Mouse (Mus musculus) hindbrain, embryonic 15.5 days (tissue): ENCODE results near the gene Zdhhc23. TPM values are rescaled to one million over a fixed set of nuclear protein-coding genes. Genes with fewer than 3 reads are reported as not detected.

ENCODE experiments used
- ATAC-seq: fragments of 200-750 bp; cut with Nextera tagmentation; 2 replicates; pipeline ENCODE4 v1.8.0; 2017; ENCODE audit warnings: low read depth, moderate number of reproducible peaks, moderate TSS enrichment; ENCODE audit not compliant: low FRiP score
- H3K27ac ChIP-seq: fragments of 300-500 bp; sonication (generic); replicated peaks from 2 replicates; pipeline ENCODE4 v1.5.1; 2015; ENCODE audit warnings: mild to moderate bottlenecking, inconsistent platforms
- H3K27me3 ChIP-seq: fragments of 300-500 bp; sonication (generic); 2 replicates; pipeline ENCODE4 v1.6.1; 2015; ENCODE audit warnings: control low read depth, inconsistent platforms
- H3K36me3 ChIP-seq: fragments of 300-500 bp; sonication (generic); 2 replicates; pipeline ENCODE4 v1.6.1; 2015; ENCODE audit warnings: control low read depth, inconsistent platforms
- H3K4me1 ChIP-seq: fragments of 300-500 bp; sonication (generic); replicated peaks from 2 replicates; pipeline ENCODE4 v1.6.1; 2015; ENCODE audit warnings: control low read depth, inconsistent platforms
- H3K4me2 ChIP-seq: fragments of 300-500 bp; sonication (generic); 2 replicates; pipeline ENCODE4 v1.6.1; 2015; ENCODE audit warnings: moderate library complexity, mild to moderate bottlenecking, inconsistent platforms
- H3K4me3 ChIP-seq: fragments of 300-500 bp; sonication (generic); 2 replicates; pipeline ENCODE4 v1.5.1; 2015; ENCODE audit warnings: mild to moderate bottlenecking, inconsistent platforms
- H3K9ac ChIP-seq: fragments of 300-500 bp; sonication (generic); 2 replicates; pipeline ENCODE4 v1.6.1; 2015; ENCODE audit warnings: inconsistent platforms
- H3K9me3 ChIP-seq: fragments of 300-500 bp; sonication (generic); 2 replicates; pipeline ENCODE4 v1.6.1; 2016; ENCODE audit warnings: control low read depth, inconsistent platforms
- WGBS: fragments of 180-500 bp; shearing (Covaris S2); methylation state at CpG from one replicate; pipeline ENCODE4 v1.1.7; 2015; 5-methylcytosine and 5-hydroxymethylcytosine counted together
- polyA plus RNA-seq: library from polyadenylated mRNA; unstranded; fragments of >200 nt; fragmentation: Nextera tagmentation; extraction: Ambion mirVana; gene quantifications from 2 replicates; pipeline ENCODE4 v1.2.1, GENCODE M21; 2015

The Zdhhc23 gene
- polyA plus RNA-seq, 1 experiment from 2014 or later: 3.6 TPM

- no peaks in the 10 kb centered on the region for H3K27me3 ChIP-seq
- no peak overlapping the region for H3K9ac ChIP-seq
- no peaks in the 10 kb centered on the region for H3K36me3 ChIP-seq
- H3K4me1 ChIP-seq: no peaks in the 10 kb centered on the region
- H3K27ac ChIP-seq: no peak overlapping the region
- 80% methylated on average over 8 of the region's 8 CpGs for WGBS
- H3K4me2 ChIP-seq: no peak overlapping the region
- no peaks in the 10 kb centered on the region for H3K9me3 ChIP-seq
- H3K4me3 ChIP-seq: no peak overlapping the region
- no peak for ATAC-seq
These were observed 19.5 kb upstream of the Zdhhc23 start for GRCm38 (mm10) chr16:43999111-43999510.

GRCm38 (mm10) chr16:43994623-43995022, 15.0 kb upstream of the Zdhhc23 start:
- H3K4me3 ChIP-seq: no peak overlapping the region
- H3K9me3 ChIP-seq: no peaks in the 10 kb centered on the region
- ATAC-seq: no peak
- H3K4me2 ChIP-seq: no peak overlapping the region
- H3K27ac ChIP-seq: no peak overlapping the region
- 88% methylated on average over 3 of the region's 3 CpGs for WGBS
- no peaks in the 10 kb centered on the region for H3K27me3 ChIP-seq
- no peaks in the 10 kb centered on the region for H3K36me3 ChIP-seq
- no peaks in the 10 kb centered on the region for H3K4me1 ChIP-seq
- H3K9ac ChIP-seq: no peak overlapping the region

GRCm38 (mm10) chr16:43986299-43986698, 6.7 kb upstream of the Zdhhc23 start:
- no peaks in the 10 kb centered on the region for H3K4me1 ChIP-seq
- ATAC-seq: no peak
- no peaks in the 10 kb centered on the region for H3K9me3 ChIP-seq
- H3K27me3 ChIP-seq: no peaks in the 10 kb centered on the region
- H3K9ac ChIP-seq: no peak overlapping the region
- WGBS: 91% methylated on average over 4 of the region's 4 CpGs
- H3K4me3 ChIP-seq: no peak overlapping the region
- no peak overlapping the region for H3K4me2 ChIP-seq
- H3K27ac ChIP-seq: no peak overlapping the region
- H3K36me3 ChIP-seq: no peaks in the 10 kb centered on the region

- ATAC-seq: no peak
- H3K27ac ChIP-seq: no peak overlapping the region
- WGBS: 30% methylated on average over 9 of the region's 9 CpGs
These were observed 569 bp upstream of the Zdhhc23 start for GRCm38 (mm10) chr16:43980110-43980609.

GRCm38 (mm10) chr16:43979010-43979327, 622 bp downstream of the Zdhhc23 start:
- Histone ChIP-seq H3K9ac (peak overlapping the region; percentile 66), H3K4me2 (peak overlapping the region; percentile 98), H3K36me3 (no peaks in the 10 kb centered on the region), H3K4me1 (peaks cover 4% of the 10 kb centered on the region; the same call in 1 of the 2 replicates), H3K27me3 (peaks cover 6% of the 10 kb centered on the region; the same call in 1 of the 2 replicates), H3K27ac (no peak overlapping the region), H3K9me3 (no peaks in the 10 kb centered on the region), H3K4me3 (peak overlapping the region; percentile 90)
- ATAC-seq: no peak; the same call in 1 of the 2 replicates
- WGBS: 16% methylated on average over 7 of the region's 7 CpGs

More at GRCm38 (mm10) chr16:43980110-43980609, 569 bp upstream of the Zdhhc23 start:
- H3K36me3 ChIP-seq: no peaks in the 10 kb centered on the region
- peak overlapping the region; percentile 66 for H3K9ac ChIP-seq
- no peaks in the 10 kb centered on the region for H3K9me3 ChIP-seq
- H3K27me3 ChIP-seq: peaks cover 6% of the 10 kb centered on the region; the same call in 1 of the 2 replicates
- H3K4me1 ChIP-seq: peaks cover 4% of the 10 kb centered on the region; the same call in 1 of the 2 replicates
- peak overlapping the region; percentile 90 for H3K4me3 ChIP-seq
- H3K4me2 ChIP-seq: peak overlapping the region; percentile 98

- Histone ChIP-seq H3K27me3 (no peaks in the 10 kb centered on the region), H3K36me3 (peaks cover 4% of the 10 kb centered on the region), H3K4me3 (no peak overlapping the region), H3K9me3 (no peaks in the 10 kb centered on the region), H3K27ac (no peak overlapping the region), H3K4me2 (no peak overlapping the region), H3K9ac (no peak overlapping the region), H3K4me1 (no peaks in the 10 kb centered on the region)
- no peak for ATAC-seq
- 78% methylated on average over 22 of the region's 22 CpGs for WGBS
These were observed 5.9 kb downstream of the Zdhhc23 start for GRCm38 (mm10) chr16:43973606-43974220.

- H3K36me3 ChIP-seq: peaks cover 10% of the 10 kb centered on the region
- no peaks in the 10 kb centered on the region for H3K4me1 ChIP-seq
- no peak overlapping the region for H3K4me2 ChIP-seq
- no peak overlapping the region for H3K27ac ChIP-seq
- 97% methylated on average over 11 of the region's 11 CpGs for WGBS
- H3K27me3 ChIP-seq: no peaks in the 10 kb centered on the region
- ATAC-seq: no peak
- H3K4me3 ChIP-seq: no peak overlapping the region
- no peak overlapping the region for H3K9ac ChIP-seq
- no peaks in the 10 kb centered on the region for H3K9me3 ChIP-seq
These were observed 6.4 kb downstream of the Zdhhc23 start for GRCm38 (mm10) chr16:43973147-43973546.

- no peaks in the 10 kb centered on the region for H3K9me3 ChIP-seq
- ATAC-seq: no peak
- 91% methylated on average over 2 of the region's 2 CpGs for WGBS
These were observed 7.2 kb downstream of the Zdhhc23 start for GRCm38 (mm10) chr16:43972391-43972790.

GRCm38 (mm10) chr16:43971741-43972140, 7.8 kb downstream of the Zdhhc23 start:
- 96% methylated on average over 9 of the region's 9 CpGs for WGBS
- Histone ChIP-seq H3K9me3 (no peaks in the 10 kb centered on the region), H3K36me3 (peaks cover 10% of the 10 kb centered on the region), H3K27me3 (no peaks in the 10 kb centered on the region), H3K4me2 (no peak overlapping the region), H3K4me1 (no peaks in the 10 kb centered on the region), H3K4me3 (no peak overlapping the region), H3K27ac (no peak overlapping the region), H3K9ac (no peak overlapping the region)
- ATAC-seq: no peak

More at GRCm38 (mm10) chr16:43972391-43972790, 7.2 kb downstream of the Zdhhc23 start:
- H3K27me3 ChIP-seq: no peaks in the 10 kb centered on the region
- no peak overlapping the region for H3K9ac ChIP-seq
- H3K4me1 ChIP-seq: no peaks in the 10 kb centered on the region
- peaks cover 10% of the 10 kb centered on the region for H3K36me3 ChIP-seq
- no peak overlapping the region for H3K27ac ChIP-seq
- H3K4me2 ChIP-seq: no peak overlapping the region
- no peak overlapping the region for H3K4me3 ChIP-seq

GRCm38 (mm10) chr16:43971189-43971588, 8.4 kb downstream of the Zdhhc23 start:
- Histone ChIP-seq H3K27ac (no peak overlapping the region), H3K9me3 (no peaks in the 10 kb centered on the region), H3K4me2 (no peak overlapping the region), H3K36me3 (peaks cover 10% of the 10 kb centered on the region), H3K4me3 (no peak overlapping the region), H3K9ac (no peak overlapping the region), H3K4me1 (0 out of 2 replicates have a peak, but pooled peaks cover 2% of the 10 kb centered on the region), H3K27me3 (no peaks in the 10 kb centered on the region)
- no peak for ATAC-seq
- 94% methylated on average over 11 of the region's 11 CpGs for WGBS

- ATAC-seq: no peak
- Histone ChIP-seq H3K9me3 (no peaks in the 10 kb centered on the region), H3K27me3 (no peaks in the 10 kb centered on the region), H3K4me3 (no peak overlapping the region), H3K27ac (no peak overlapping the region), H3K4me2 (no peak overlapping the region), H3K9ac (no peak overlapping the region), H3K4me1 (0 out of 2 replicates have a peak, but pooled peaks cover 4% of the 10 kb centered on the region), H3K36me3 (peaks cover 10% of the 10 kb centered on the region)
- 91% methylated on average over 3 of the region's 3 CpGs for WGBS
These were observed 9.2 kb downstream of the Zdhhc23 start for GRCm38 (mm10) chr16:43970426-43970825.

GRCm38 (mm10) chr16:43965781-43966389, 13.7 kb downstream of the Zdhhc23 start:
- Histone ChIP-seq H3K27ac (peak overlapping the region; percentile 45; the same call in 1 of the 2 replicates), H3K27me3 (no peaks in the 10 kb centered on the region), H3K4me3 (no peak overlapping the region), H3K9me3 (no peaks in the 10 kb centered on the region), H3K36me3 (peaks cover 10% of the 10 kb centered on the region), H3K4me2 (no peak overlapping the region), H3K4me1 (0 out of 2 replicates have a peak, but pooled peaks cover 4% of the 10 kb centered on the region), H3K9ac (no peak overlapping the region)
- peak; percentile 72; the same call in 1 of the 2 replicates for ATAC-seq
- WGBS: 67% methylated on average over 13 of the region's 13 CpGs
